Mouse (Mus musculus) mouse embryonic stem cell (cell line): Measurements from ENCODE around the gene Dnajb9.
"Not testable (repeated sequence)": the region's sequence is repeated elsewhere in the genome, so short reads cannot be mapped to it uniquely, and the experiment has no call there.

Source experiments
- in situ Hi-C, 2 experiments: fragments of 300-500 bp; cut with MboI; formaldehyde crosslinking; loops; 1 replicate in 1 of 2; 3 replicates in 1 of 2; pipeline ENCODE4 v1.14.3; 2019 to 2020; ENCODE audit warnings: low sequenced_read_pairs in 2 of 2, low pct_unique_long_range_greater_than_20kb in 1 of 2, mixed read lengths in 1 of 2; ENCODE audit not compliant: unreplicated experiment in 1 of 2

Dnajb9 gene

GRCm38 (mm10) chr12:44209824-44210752 is at the start of gene Dnajb9:
Gene Dnajb9 (minus strand): TSS chr12:44210326.
- in situ Hi-C loops: no loop called here

- in situ Hi-C loops: no loop called here
These were observed 38.3 kb upstream of the Dnajb9 start for GRCm38 (mm10) chr12:44248309-44248977.

GRCm38 (mm10) chr12:44245739-44246138 is 35.6 kb upstream of the Dnajb9 start:
- in situ Hi-C loops: no loop called here

GRCm38 (mm10) chr12:44242407-44242806 is 32.3 kb upstream of the Dnajb9 start:
- in situ Hi-C loops: no loop called here

- in situ Hi-C loops: no loop called here
These were observed 31.0 kb upstream of the Dnajb9 start for GRCm38 (mm10) chr12:44241090-44241489.

GRCm38 (mm10) chr12:44224650-44225049 is 14.5 kb upstream of the Dnajb9 start:
- in situ Hi-C loops: no loop called here

GRCm38 (mm10) chr12:44223044-44223443 is 12.9 kb upstream of the Dnajb9 start:
- in situ Hi-C loops: no loop called here

- in situ Hi-C loops: no loop called here
These were observed 11.7 kb upstream of the Dnajb9 start for GRCm38 (mm10) chr12:44221651-44222356.

GRCm38 (mm10) chr12:44221070-44221469 is 10.9 kb upstream of the Dnajb9 start, which contains the start of gene Pnpla8:
Gene Pnpla8 (plus strand): TSS chr12:44221370.
- in situ Hi-C loops: not testable (repeated sequence)

- in situ Hi-C loops: no loop called here
These were observed 1.4 kb upstream of the Dnajb9 start for GRCm38 (mm10) chr12:44211555-44211954.

- in situ Hi-C loops: no loop called here
These were observed 844 bp downstream of the Dnajb9 start for GRCm38 (mm10) chr12:44209141-44209823.

GRCm38 (mm10) chr12:44197873-44198525 is 12.1 kb downstream of the Dnajb9 start:
- in situ Hi-C loops: no loop called here

GRCm38 (mm10) chr12:44181081-44181982 is 28.8 kb downstream of the Dnajb9 start:
- in situ Hi-C loops: no loop called here

- in situ Hi-C loops: no loop called here
These were observed 33.1 kb downstream of the Dnajb9 start for GRCm38 (mm10) chr12:44177038-44177355.

GRCm38 (mm10) chr12:44176331-44177037 is 33.6 kb downstream of the Dnajb9 start:
- in situ Hi-C loops: no loop called here

GRCm38 (mm10) chr12:44166949-44167348 is 43.2 kb downstream of the Dnajb9 start:
- in situ Hi-C loops: no loop called here

- in situ Hi-C loops: no loop called here
These were observed 50.8 kb downstream of the Dnajb9 start for GRCm38 (mm10) chr12:44159349-44159748.
